Mouse (Mus musculus): ENCODE results near the gene Dock1. TPM values are rescaled to one million over a fixed set of nuclear protein-coding genes. Genes with fewer than 3 reads are reported as not detected.

Dock1 gene
- polyA plus RNA-seq, 1 experiment = 16.0 TPM

DNA sequence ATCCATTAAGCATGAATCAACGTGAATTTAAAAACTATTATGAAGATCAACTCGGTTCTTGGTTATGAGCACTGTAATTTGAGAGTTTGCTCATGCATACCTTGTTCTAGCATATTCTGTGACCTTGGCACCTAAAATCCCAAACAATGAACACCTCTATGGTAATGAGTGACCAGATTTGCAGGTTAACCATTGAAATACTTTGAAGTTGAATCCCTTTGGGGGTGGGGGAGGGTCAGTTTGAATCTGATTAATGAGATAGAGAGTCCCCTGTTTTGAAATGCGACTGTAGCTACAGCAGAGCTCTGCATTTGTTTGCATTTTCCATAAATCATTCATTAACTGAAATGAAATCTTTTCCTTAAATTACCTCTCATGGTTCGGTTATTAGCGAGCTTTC lies 364.4 kb downstream of the Dock1 start:
- no peak for DNase-seq (ENCODE audit: extremely low spot score in 1 of 2, low spot score in 1 of 2)

DNA sequence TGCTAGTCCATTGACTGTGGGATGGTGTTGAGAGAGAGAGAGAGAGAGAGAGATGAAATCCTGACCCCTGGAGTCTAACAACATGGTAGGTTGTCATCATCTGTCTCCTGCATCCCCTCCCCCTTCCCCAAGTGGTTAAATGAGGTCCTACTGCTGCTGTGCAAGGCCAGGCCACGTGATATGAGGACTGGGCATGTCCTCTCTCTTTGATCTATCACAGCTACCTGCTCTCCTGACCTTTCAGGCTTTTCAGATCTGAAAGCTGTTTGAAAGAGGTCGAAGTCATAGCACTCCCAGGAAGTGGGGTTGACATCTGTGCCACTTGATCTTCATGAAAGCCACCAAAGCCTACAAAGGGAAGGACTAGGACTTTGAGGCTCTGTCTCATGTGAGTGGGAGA lies 365.2 kb downstream of the Dock1 start:
- DNase-seq (ENCODE audit: extremely low spot score in 1 of 2, low spot score in 1 of 2) = no peak

DNA sequence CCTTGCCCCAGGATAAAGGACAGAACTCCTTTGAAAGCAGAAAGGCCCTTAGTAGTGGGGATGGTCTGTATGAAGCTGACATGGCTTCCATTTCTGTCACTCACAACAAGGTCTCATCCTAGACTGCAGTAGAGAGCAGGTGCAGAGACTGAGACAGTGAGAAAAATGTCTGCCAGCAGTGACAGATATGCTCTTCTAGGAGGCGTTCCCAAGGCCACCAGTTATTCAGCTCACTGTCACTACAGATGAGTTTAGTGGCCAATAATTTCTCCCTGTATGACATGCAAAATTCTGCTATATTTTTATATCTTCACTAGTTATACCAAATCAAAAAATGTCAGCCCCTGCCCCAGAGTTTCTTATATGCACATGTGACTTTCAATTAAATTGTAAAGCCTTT lies 368.5 kb downstream of the Dock1 start:
- DNase-seq (ENCODE audit: extremely low spot score in 1 of 2, low spot score in 1 of 2) = no peak

DNA sequence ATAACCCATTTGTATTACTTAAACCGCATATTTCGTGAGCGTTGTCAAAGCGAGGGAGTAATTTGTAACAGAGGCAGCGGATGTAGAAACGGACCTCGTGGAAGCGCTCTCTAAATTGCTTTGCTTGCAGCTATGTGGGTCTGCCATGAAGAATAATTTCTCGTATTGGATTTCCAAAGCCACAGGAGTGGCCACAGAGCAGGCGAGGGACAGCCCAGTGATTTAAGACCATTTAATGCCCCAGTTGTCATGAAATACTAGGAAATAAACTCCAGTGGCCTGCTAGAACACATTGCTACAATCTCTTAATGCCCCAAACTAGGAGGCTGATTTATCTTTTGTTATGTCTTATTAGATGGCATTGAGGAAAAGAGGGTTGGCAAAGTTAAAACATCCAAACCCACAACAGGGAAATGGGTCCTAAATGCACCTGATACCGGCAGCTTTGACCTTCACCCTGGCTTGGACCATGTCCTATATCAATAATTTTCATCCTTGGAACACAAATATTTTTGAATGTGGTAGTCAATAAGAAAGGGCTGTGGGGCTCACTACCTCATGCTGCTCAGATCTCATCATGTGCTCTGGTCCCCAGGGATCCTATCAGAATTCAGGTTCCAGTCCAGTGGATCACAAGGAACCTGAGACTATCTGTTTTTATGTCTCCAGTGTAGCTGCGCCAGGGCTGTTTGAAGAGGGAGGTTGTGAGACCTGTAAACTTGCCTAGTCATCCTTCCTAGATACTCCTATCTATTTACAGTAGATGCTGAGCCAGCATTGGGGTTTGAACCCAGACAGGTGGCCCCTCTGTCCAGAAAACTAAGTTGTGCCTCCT lies 373.7 kb downstream of the Dock1 start:
- DNase-seq (ENCODE audit: extremely low spot score in 1 of 2, low spot score in 1 of 2) = no peak

DNA sequence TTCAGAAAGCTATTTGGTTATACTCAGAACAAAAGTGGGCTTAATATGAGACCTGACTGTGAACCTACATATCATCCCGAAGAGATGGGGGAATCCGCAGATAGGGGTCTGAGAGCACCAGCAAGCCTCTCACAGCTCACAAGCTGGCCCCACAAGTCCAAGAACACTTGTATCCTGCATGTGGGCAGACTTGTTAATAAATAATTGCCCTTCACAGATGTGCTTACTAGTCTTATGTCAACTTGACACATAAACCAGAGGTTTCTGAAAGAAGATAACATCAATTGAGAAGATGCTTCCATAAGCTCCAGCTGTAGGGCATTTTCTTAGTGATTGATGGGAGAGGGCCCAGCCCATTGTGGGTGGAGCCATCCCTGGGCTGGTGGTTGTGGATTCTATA lies 379.0 kb downstream of the Dock1 start:
- DNase-seq (ENCODE audit: extremely low spot score in 1 of 2, low spot score in 1 of 2) = no peak

DNA sequence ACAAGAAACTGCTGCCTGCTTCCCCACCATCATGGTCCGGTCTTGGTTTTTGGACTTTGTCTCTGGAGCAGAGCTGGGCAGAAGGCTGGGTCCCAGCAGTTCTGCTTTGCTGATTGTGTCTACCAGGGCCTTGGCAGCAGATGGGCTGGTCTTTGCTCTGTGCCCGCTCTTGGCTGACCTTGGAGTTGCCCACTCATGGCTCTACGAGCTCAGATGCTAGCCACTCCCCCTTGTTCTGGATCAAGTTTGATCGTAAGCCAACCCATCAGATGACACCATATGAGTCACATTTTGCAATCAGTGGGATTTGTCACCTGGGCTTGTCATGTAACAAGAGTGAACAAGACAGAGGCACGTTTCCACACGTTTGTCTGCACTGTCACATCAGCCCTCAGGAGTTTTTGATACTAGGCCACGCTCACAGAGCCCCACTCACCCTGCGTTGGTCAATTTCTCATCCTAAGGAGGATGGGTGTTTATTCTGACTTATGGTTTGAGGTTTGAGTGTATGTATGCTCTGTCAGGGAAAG lies 382.8 kb downstream of the Dock1 start:
- DNase-seq (ENCODE audit: extremely low spot score in 1 of 2, low spot score in 1 of 2) = no peak

DNA sequence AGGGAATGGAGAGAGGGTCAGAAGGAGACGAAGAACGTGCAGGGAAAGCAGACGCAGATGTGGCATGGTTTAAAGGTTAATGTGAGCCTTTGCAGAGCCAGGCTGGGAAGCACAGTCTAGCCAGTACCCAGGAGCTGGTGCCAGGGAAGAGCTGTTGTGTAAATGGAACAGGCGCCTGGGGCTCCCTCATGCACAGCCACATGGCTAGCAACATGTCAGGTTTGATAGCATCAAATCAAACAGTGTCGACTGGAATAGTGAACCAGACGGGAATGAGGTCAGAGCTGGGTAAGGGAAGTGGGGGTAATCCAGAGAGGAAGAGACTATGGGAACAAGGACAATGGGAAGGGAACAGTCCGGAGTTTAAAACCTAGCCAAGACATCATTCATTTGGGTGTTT lies 384.2 kb downstream of the Dock1 start:
- no peak for DNase-seq (ENCODE audit: extremely low spot score in 1 of 2, low spot score in 1 of 2)

DNA sequence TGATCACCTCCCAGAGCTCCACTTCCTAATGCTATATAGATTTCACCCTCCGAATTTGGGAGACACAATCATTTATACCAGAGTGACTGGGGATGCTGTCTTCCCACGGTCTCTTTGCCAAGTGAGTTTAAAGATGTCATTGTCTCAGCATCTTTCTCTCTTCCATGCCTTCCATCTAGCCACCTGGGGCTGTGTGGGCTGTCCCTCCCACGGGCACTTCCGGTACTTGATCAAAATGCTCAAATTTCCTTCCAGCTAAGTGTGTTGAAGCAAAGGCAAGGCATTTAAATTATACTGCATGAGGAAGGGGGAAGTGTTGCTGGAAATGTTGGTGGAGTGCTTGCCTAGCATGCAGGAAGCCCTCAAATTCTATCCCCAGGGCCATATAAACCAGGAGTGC lies 388.6 kb downstream of the Dock1 start:
- DNase-seq (ENCODE audit: extremely low spot score in 1 of 2, low spot score in 1 of 2) = peak in 1 of 2 experiments; percentile 60

DNA sequence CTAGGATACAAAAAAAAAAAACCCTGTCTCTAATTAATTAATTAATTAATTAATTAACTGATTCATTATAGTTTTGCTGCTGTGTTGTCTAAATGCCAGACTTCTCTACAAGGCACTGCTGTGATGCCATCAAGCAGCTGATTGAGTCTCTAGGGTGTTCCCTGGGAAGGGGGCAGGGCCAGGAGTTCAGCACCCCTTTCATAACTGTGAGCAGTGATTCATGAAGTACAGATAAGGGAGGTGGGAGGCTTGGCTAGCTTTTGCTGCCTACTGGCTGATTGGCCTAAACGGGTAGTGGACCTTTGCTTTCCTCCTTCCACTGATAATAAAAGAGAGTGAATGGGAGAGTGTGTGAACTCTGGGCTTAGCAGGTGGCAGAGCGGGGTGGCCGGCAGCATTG lies 389.1 kb downstream of the Dock1 start:
- DNase-seq (ENCODE audit: extremely low spot score in 1 of 2, low spot score in 1 of 2) = no peak

DNA sequence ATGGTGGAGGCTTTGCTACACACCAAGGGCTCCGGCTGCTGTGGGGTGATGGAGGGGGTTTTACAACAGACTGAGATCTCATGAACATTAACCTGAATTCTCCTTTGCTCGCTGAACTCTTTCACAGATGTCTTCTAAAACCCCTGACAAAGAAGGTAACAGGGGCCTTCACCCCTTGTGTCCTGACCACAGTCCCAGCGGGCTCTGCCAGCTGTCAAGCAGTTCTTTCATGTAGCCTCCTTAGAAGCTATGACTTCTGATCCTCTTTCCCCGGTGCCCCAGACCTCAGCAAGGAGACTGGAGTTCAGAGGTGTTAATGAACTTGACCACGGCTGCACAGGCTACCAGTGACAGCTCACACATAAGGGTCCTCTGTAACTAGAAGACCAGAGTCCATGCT lies 393.4 kb downstream of the Dock1 start:
- DNase-seq (ENCODE audit: extremely low spot score in 1 of 2, low spot score in 1 of 2) = no peak

DNA sequence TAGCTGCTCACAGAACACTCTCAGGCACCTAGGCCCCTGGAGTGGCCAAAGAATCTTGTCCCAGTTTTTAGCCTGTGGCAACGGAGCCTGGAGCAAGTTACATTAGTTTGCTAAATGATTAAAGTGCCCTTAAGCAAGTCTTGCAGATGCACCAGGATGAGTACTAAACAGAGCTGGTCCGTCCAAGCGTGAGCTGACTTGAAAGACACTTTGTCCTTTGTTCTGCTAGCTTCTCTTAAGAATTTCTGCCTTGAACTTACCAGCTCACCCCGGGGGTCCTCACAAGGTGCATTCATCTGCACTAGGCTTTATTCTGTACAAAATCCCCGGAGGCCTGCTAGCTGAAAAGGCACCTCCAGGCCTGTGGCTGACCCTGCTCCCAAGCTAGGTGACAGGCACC lies 394.8 kb downstream of the Dock1 start:
- no peak for DNase-seq (ENCODE audit: extremely low spot score in 1 of 2, low spot score in 1 of 2)

DNA sequence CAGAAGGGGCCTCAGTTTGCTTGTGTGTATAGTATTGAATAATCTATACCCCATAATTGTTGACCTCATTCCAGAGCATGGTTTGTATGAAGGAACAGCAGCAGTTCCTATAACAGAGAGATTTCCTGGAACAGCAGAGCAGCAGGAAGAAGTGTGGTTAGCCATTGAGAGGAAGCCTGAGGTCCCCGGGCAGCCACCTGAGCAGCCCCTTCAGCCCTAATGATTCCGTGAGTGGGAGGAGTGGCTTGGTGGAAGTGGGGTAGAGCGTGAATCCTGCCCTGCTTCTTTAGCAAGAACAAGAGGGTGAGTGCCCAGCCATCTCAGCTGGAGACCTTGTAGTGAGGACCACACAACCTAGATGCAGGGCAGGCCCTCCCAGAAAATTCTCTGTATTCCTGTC lies 398.4 kb downstream of the Dock1 start:
- DNase-seq (ENCODE audit: extremely low spot score in 1 of 2, low spot score in 1 of 2) = no peak

DNA sequence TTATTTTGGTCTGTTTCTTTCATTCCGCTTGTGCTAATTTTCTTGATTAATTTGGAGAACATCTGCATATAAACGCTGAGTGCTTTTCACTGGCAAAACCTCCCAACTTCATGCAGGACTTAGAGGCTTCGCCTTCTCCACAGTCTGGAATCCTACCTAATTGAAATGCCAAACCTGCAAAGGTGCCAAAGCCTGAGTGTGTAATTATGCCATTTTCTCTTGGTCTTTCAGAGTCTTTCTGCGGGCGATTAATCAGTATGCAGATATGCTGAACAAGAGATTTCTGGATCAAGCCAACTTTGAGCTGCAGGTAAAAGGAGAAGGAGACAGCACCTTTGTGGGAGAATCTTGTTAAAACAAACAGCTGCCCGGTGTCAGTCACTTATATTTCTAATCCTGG lies 406.4 kb downstream of the Dock1 start:
- DNase-seq (ENCODE audit: extremely low spot score in 1 of 2, low spot score in 1 of 2) = no peak

DNA sequence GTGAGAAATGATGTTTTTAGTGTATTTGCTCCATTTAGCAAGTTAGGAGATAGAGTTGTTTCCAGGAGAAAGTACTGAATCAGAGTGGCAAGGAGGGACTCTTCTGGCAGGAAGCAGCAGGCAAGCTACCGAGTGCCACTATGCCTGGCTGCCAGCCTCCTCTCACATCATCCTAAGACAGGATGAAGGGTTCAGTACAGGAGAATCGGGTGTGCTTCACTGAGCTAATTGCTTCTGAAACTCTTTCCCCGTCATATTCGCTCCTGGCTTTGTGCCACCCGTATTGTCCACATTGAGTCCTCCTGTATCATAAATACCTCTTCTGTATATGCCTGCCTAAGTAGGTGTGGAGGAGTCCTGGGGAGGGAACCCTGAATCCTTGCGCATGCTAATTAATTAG lies 406.9 kb downstream of the Dock1 start:
- DNase-seq (ENCODE audit: extremely low spot score in 1 of 2, low spot score in 1 of 2) = no peak

DNA sequence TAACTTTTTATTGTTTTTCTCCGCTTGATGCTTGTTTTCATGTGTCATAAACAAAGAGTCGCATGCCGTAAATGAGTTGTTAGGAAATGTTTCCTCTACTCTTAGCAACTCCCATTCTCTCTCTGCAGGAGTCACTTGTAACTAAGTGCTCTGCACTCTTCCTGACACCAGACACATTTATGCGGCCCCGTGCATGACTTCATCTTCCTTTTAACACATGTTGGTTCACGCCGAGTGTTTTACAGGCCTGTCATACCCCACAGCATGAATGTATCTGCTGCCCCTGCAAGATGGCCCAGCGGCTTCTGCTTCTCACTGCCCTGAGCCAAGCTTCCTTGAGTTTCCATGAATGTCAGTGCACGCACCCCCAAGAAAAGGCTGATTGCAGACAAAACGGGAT lies 407.4 kb downstream of the Dock1 start:
- no peak for DNase-seq (ENCODE audit: extremely low spot score in 1 of 2, low spot score in 1 of 2)

DNA sequence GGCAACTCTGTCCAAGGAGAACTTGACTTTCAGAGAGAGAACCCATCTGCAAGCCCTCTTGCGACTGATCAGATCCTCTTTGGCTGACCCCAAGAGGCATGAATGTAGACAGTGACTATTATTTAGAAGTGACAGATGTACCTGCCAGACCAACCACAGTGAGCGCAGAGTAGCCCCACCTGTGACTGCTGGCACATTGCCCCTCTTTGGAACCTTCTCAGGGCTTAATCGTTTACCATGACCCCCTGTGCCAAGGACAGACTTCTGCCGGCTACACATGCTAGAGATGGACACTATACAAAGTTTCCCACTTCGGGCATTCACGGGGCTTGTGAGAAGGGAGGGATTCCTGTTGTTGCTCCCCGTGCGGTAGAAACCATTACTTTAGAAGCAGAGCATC lies 413.0 kb downstream of the Dock1 start:
- DNase-seq (ENCODE audit: extremely low spot score in 1 of 2, low spot score in 1 of 2) = no peak

DNA sequence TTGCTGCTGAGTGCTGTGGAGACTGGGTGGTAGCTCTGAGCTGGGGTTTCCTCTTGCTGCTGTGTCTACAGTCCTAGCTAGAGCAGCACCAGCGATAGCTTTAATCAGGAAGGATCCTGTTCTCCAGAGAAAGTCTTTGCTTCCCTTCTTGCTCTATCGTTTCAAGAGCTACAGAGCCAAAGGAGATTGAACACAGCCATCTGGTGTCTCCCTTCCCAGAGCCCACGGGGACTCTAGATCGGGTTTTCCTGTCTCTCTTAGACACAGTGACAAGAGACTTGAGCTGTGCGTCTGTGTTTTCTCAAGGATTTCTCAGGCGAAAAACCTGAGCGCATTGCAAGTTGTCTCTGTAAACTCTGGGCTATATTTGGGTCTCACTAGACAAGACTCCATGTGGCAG lies 413.6 kb downstream of the Dock1 start:
- DNase-seq (ENCODE audit: extremely low spot score in 1 of 2, low spot score in 1 of 2) = peak in 1 of 2 experiments; percentile 17

DNA sequence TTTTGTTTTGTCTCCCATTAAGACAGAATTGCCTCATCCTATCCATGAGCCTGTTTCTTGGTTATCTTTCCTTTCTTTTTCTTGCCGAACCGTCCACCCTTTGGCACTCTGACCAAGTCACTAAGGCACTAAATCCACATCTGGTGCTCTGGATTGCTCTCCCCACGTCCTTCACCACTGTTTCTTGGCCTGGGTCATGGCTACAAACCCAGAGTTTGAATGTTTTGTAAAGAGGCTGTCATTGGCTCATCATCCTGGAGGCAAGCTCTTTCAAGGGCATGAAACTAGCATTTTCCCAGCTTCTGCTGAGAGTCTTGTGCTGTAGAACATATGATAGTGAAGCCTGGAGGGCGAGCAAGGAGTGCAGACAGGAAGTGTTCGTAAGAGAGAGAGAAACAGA lies 416.1 kb downstream of the Dock1 start:
- no peak for DNase-seq (ENCODE audit: extremely low spot score in 1 of 2, low spot score in 1 of 2)

DNA sequence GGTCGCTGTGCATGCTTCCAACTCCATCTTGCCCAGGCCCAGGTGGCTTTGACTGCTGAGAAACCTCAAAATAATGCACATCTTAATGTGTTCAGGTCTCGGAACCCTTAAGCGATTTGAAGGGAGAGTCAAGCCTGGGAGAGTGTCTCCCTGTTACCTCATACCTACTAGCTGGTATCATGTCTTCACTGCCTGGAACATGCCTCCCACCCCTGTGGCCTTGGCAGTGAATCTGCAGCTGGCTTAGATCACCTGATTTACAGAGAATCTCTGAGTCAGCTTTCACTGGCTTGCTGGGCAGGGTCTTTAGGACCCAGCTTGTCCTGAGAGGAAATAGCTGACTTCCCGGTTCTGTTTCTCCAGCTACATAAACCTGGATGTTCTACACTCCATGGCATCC lies 419.2 kb downstream of the Dock1 start:
- no peak for DNase-seq (ENCODE audit: extremely low spot score in 1 of 2, low spot score in 1 of 2)

DNA sequence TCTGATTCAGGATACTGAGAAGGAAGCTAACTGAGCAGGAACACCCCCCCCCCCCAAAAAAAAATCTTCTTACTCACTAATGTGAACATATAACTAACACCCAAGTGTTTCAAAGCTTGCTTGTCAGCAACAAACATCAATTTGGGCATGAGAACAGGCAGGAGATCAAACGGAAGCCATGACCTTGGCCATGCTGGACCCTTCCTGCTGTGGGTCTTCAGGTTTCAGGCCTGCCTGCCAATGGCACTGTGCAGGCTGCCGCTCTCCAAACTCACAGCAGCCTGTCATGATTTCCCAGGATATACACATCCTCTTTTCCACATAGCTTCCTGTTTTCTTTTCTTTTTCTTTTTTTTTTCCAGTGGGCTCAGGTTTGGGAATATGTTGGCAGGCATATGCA lies 423.4 kb downstream of the Dock1 start:
- no peak for DNase-seq (ENCODE audit: extremely low spot score in 1 of 2, low spot score in 1 of 2)

DNA sequence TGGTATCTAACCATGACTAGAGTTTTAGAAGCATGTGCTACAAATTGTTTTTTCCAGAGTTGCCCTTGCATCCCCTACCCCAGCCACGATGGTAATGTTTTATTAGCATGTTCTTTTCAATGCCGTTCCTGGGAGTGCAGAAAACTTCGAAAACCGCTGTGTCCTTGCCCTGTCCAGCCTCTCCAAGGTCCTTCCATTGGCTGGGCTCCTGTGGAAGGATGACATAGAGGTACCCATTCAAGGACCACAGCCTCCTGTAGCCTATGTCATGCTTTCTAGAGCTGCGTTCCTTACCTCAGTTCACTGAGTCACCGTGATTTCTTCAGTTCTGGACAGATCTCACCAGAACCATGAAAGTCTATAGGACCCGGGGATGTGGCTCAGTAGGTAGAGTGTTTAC lies 431.5 kb downstream of the Dock1 start:
- DNase-seq (ENCODE audit: extremely low spot score in 1 of 2, low spot score in 1 of 2) = no peak

DNA sequence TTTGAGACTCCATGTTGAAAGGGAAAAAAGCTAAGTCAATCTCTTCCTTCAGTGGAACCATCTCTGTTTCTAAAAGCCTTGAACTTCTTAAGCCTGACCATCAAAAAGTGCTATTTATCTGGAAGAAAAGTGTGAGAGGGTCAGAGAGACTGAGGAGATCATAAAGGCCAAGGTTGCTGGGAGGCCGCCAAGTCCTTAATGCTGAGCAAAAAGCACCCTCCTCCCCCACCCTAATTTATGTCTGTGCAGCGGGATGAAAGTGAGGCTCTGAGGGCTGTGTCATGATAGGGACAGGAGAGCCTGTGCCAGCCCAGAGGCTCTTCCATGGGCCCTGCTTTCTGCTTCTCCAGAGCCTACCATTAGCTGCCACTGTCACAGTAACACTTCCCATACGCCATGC lies 436.1 kb downstream of the Dock1 start:
- no peak for DNase-seq (ENCODE audit: extremely low spot score in 1 of 2, low spot score in 1 of 2)

DNA sequence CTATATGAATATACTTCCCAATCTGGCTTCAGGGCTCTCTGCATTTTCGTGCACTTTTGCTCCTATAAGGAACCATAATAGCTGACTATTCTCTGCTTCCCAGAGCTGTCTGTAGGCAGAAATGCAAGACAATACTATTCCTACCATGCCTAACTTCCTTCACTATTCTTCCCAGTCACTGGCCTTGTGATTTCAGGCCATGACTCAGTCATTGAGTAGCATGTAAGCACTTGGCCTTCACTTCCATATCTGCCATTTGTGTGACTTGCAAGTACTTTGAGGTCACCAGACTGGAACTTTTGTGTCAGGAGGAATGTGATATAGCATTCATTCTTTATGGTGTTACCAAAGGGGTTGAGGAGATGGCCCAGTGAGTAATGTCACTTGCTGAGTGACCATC lies 439.9 kb downstream of the Dock1 start:
- no peak for DNase-seq (ENCODE audit: extremely low spot score in 1 of 2, low spot score in 1 of 2)

Data from frontal cortex, adult 2 months (tissue).